ENCODE assay signal across 8 mouse cellular contexts in genomic region chr5:27791303-27792172, GRCm38 (mm10). TPM values are rescaled to one million over a fixed set of nuclear protein-coding genes. Genes with fewer than 3 reads are reported as not detected.
DNase-seq lines count a peak whose midpoint lies in the region; ATAC-seq and TF ChIP-seq lines count a peak whose summit lies in the region.

TSS of gene Paxip1 (minus strand) at chr5:27791691.

- H3K27me3 ChIP-seq in E14TG2a.4 (ENCODE audit: insufficient read depth, low read length), result no peaks in the 10 kb centered on the region
- no peaks in the 10 kb centered on the region for H3K27me3 ChIP-seq in forebrain, embryonic 12.5 days
- no peaks in the 10 kb centered on the region for H3K27me3 ChIP-seq in heart, postnatal 0 days (ENCODE audit: control insufficient read depth, insufficient read depth, low read length)
- no peaks in the 10 kb centered on the region for H3K27me3 ChIP-seq in liver, embryonic 16.5 days (ENCODE audit: control insufficient read depth, insufficient read depth, low read depth, low read length)
- no peaks in the 10 kb centered on the region for H3K27me3 ChIP-seq in neural tube, embryonic 13.5 days
- H3K27me3 ChIP-seq in testis, adult 2 months (ENCODE audit: control insufficient read depth, insufficient read depth, low read length), result no peaks in the 10 kb centered on the region

- peak within 1 kb of the TSS; percentile 86 for H3K9ac ChIP-seq in forebrain, embryonic 12.5 days
- peak within 1 kb of the TSS; percentile 73 for H3K9ac ChIP-seq in heart, postnatal 0 days (replicated peaks; ENCODE audit: low read depth, low read length)
- H3K9ac ChIP-seq in liver, embryonic 16.5 days (ENCODE audit: low read depth, low read length), result peak within 1 kb of the TSS; percentile 98
- peak within 1 kb of the TSS; percentile 74 for H3K9ac ChIP-seq in neural tube, embryonic 13.5 days

- H3K4me1 ChIP-seq in E14TG2a.4 (replicated peaks; ENCODE audit: low read depth, low read length), result peaks cover 36% of the 10 kb centered on the region
- peaks cover 30% of the 10 kb centered on the region for H3K4me1 ChIP-seq in forebrain, embryonic 12.5 days
- H3K4me1 ChIP-seq in heart, postnatal 0 days (ENCODE audit: control insufficient read depth, insufficient read depth), result peaks cover 16% of the 10 kb centered on the region
- H3K4me1 ChIP-seq in liver, embryonic 16.5 days (ENCODE audit: control insufficient read depth, low read depth, low read length), result peaks cover 21% of the 10 kb centered on the region
- peaks cover 28% of the 10 kb centered on the region for H3K4me1 ChIP-seq in neural tube, embryonic 13.5 days (replicated peaks)
- H3K4me1 ChIP-seq in testis, adult 2 months (ENCODE audit: control insufficient read depth, insufficient read depth, low read length), result peaks cover 9% of the 10 kb centered on the region

- TF ChIP-seq CTCF in E14TG2a.4 (conservative IDR thresholded peaks at IDR 0.05; ENCODE audit: low read length), result no peak
- no peak for TF ChIP-seq CTCF in heart, postnatal 0 days (IDR thresholded peaks at IDR 0.05; ENCODE audit: low read depth)
- TF ChIP-seq CTCF in testis, adult 2 months (IDR thresholded peaks at IDR 0.05; ENCODE audit: control insufficient read depth, insufficient read depth, insufficient replicate concordance, low read depth, low read length), result peak; percentile 6; the same call in 1 of the 2 replicates

- peak; percentile 99 for TF ChIP-seq POLR2A in testis, adult 2 months (IDR thresholded peaks at IDR 0.05; ENCODE audit: control insufficient read depth, low read depth, low read length)

- H3K4me3 ChIP-seq in E14TG2a.4 (replicated peaks; ENCODE audit: low read length), result peak within 1 kb of the TSS; percentile 91
- H3K4me3 ChIP-seq in forebrain, embryonic 12.5 days (replicated peaks), result peak within 1 kb of the TSS; percentile 68
- peak within 1 kb of the TSS; percentile 82 for H3K4me3 ChIP-seq in heart, postnatal 0 days (ENCODE audit: low read depth, low read length)
- peak within 1 kb of the TSS; percentile 94 for H3K4me3 ChIP-seq in liver, embryonic 16.5 days (ENCODE audit: low read depth, low read length)
- peak within 1 kb of the TSS; percentile 59 for H3K4me3 ChIP-seq in neural tube, embryonic 13.5 days
- peak within 1 kb of the TSS; percentile 99 for H3K4me3 ChIP-seq in testis, adult 2 months (ENCODE audit: control insufficient read depth, low read depth, low read length)

- peak within 1 kb of the TSS; percentile 95 for H3K27ac ChIP-seq in forebrain, embryonic 12.5 days
- H3K27ac ChIP-seq in heart, postnatal 0 days (ENCODE audit: low read depth), result peak within 1 kb of the TSS; percentile 96
- peak within 1 kb of the TSS; percentile 89 for H3K27ac ChIP-seq in liver, embryonic 16.5 days (ENCODE audit: low read length)
- H3K27ac ChIP-seq in neural tube, embryonic 13.5 days (replicated peaks), result peak within 1 kb of the TSS; percentile 96
- peak within 1 kb of the TSS; percentile 98 for H3K27ac ChIP-seq in testis, adult 2 months (ENCODE audit: control insufficient read depth, insufficient read depth, low read depth, low read length)

- peaks cover 35% of the 10 kb centered on the region for H3K36me3 ChIP-seq in E14TG2a.4 (ENCODE audit: insufficient read depth, low read length)
- peaks cover 22% of the 10 kb centered on the region for H3K36me3 ChIP-seq in forebrain, embryonic 12.5 days (replicated peaks)
- peaks cover 16% of the 10 kb centered on the region for H3K36me3 ChIP-seq in heart, postnatal 0 days (replicated peaks; ENCODE audit: control insufficient read depth, insufficient read depth, low read length)
- H3K36me3 ChIP-seq in liver, embryonic 16.5 days (ENCODE audit: control insufficient read depth, insufficient read depth), result peaks cover 23% of the 10 kb centered on the region
- H3K36me3 ChIP-seq in neural tube, embryonic 13.5 days, result peaks cover 21% of the 10 kb centered on the region
- peaks cover 4% of the 10 kb centered on the region for H3K36me3 ChIP-seq in testis, adult 2 months (ENCODE audit: control insufficient read depth, insufficient read depth, low read length)

- no peaks in the 10 kb centered on the region for H3K9me3 ChIP-seq in E14TG2a.4 (ENCODE audit: low read length)
- H3K9me3 ChIP-seq in forebrain, embryonic 12.5 days, result no peaks in the 10 kb centered on the region
- no peaks in the 10 kb centered on the region for H3K9me3 ChIP-seq in heart, postnatal 0 days (replicated peaks; ENCODE audit: control insufficient read depth, low read length)
- no peaks in the 10 kb centered on the region for H3K9me3 ChIP-seq in liver, embryonic 16.5 days (replicated peaks; ENCODE audit: control insufficient read depth, low read length)
- no peaks in the 10 kb centered on the region for H3K9me3 ChIP-seq in neural tube, embryonic 13.5 days

- peak; percentile 97 for DNase-seq in c-Kit-positive CD71-positive TER-119-positive erythroid progenitor cells, embryonic 14.5 days (ENCODE audit: low spot score)
- peak; percentile 89 for DNase-seq in heart, postnatal 0 days (ENCODE audit: low spot score)
- peak; percentile 98 to 99 for DNase-seq in kidney, postnatal 4 days

- H3K4me2 ChIP-seq in forebrain, embryonic 12.5 days, result peak within 1 kb of the TSS; percentile 70
- H3K4me2 ChIP-seq in heart, postnatal 0 days (ENCODE audit: low read depth, low read length), result peak within 1 kb of the TSS; percentile 85
- peak within 1 kb of the TSS; percentile 91 for H3K4me2 ChIP-seq in liver, embryonic 16.5 days (ENCODE audit: low read depth, low read length)
- peak within 1 kb of the TSS; percentile 82 for H3K4me2 ChIP-seq in neural tube, embryonic 13.5 days

- ATAC-seq in forebrain, embryonic 12.5 days (ENCODE audit: low FRiP score), result peak; percentile 97
- peak; percentile 95 for ATAC-seq in heart, postnatal 0 days (ENCODE audit: insufficient read depth, low read depth)
- peak; percentile 95 for ATAC-seq in liver, embryonic 16.5 days (ENCODE audit: low read depth)
- ATAC-seq in neural tube, embryonic 13.5 days (ENCODE audit: low read depth), result peak; percentile 98

- TF ChIP-seq EP300 in heart, postnatal 0 days (IDR thresholded peaks at IDR 0.05; ENCODE audit: low read depth), result 0 out of 2 replicates have a peak, but pooled peaks have one; percentile 32

- under 1% methylated on average over 56 of the region's 73 CpGs for WGBS in forebrain, embryonic 12.5 days
- under 1% methylated on average over 64 of the region's 73 CpGs for WGBS in heart, postnatal 0 days
- WGBS in liver, embryonic 16.5 days (ENCODE audit: insufficient replicate concordance), result 0% methylated on average over 71 of the region's 73 CpGs
- WGBS in neural tube, embryonic 13.5 days, result under 1% methylated on average over 73 of the region's 73 CpGs

RNA-seq across cellular contexts. Expression of gene Paxip1, which starts in this region (rescaled TPM):
- polyA plus RNA-seq in forebrain, embryonic 12.5 days (2016; fragmentation: Nextera tagmentation; extraction: Ambion mirVana), result 47.6 and 56.7 TPM in 2 replicates
- total RNA-seq in heart, postnatal 0 days (2014; rRNA removed; ENCODE audit: low replicate concordance), result 14.0 and 21.0 TPM in 2 replicates
- 7.7 and 7.8 TPM in 2 replicates for polyA plus RNA-seq in heart, postnatal 0 days (2015; fragmentation: Nextera tagmentation; extraction: Ambion mirVana)
- polyA plus RNA-seq in liver, embryonic 16.5 days (2015; fragmentation: Nextera tagmentation; extraction: Ambion mirVana), result 14.5 and 17.2 TPM in 2 replicates
- polyA plus RNA-seq in neural tube, embryonic 13.5 days (2015; fragmentation: Nextera tagmentation; extraction: Ambion mirVana), result 22.9 and 30.9 TPM in 2 replicates
- 33.4 and 34.8 TPM in 2 replicates for polyA plus RNA-seq in testis, adult 2 months (2012; rRNA removed)

Comparison
In these comparisons a context has a peak if more than half of its experiments do, and no peak if none do; other contexts are left out.
1. Peak in every context shown above with its lines: DNase-seq, ATAC-seq, H3K4me3 ChIP-seq and H3K27ac ChIP-seq.